Mouse (Mus musculus) limb, embryonic 14.5 days (tissue): ENCODE results near the gene Pak4. TPM values are rescaled to one million over a fixed set of nuclear protein-coding genes. Genes with fewer than 3 reads are reported as not detected.
A peak's percentile ranks its signal among the peaks of the same experiment; 100 is the strongest.

Experiments
- ATAC-seq: fragments of 200-750 bp; cut with Nextera tagmentation; 2 replicates; pipeline ENCODE4 v1.8.0; 2017; ENCODE audit warnings: low read depth, moderate number of reproducible peaks, moderate TSS enrichment; ENCODE audit not compliant: low FRiP score
- DNase-seq: peaks from one replicate; pipeline ENCODE4 v3.0.0-alpha.2; 2015; ENCODE audit warnings: low spot score
- H3K27ac ChIP-seq: fragments of 300-500 bp; sonication (generic); replicated peaks from 2 replicates; pipeline ENCODE4 v1.5.1; 2014; ENCODE audit warnings: low read depth, mild to moderate bottlenecking, low read length, moderate library complexity, mixed read lengths
- H3K27me3 ChIP-seq: fragments of 300-500 bp; sonication (generic); 2 replicates; pipeline ENCODE4 v1.6.1; 2014; ENCODE audit warnings: low read length, mixed read lengths; ENCODE audit not compliant: control insufficient read depth, insufficient read depth
- H3K36me3 ChIP-seq: fragments of 300-500 bp; sonication (generic); 2 replicates; pipeline ENCODE4 v1.6.1; 2014; ENCODE audit warnings: mild to moderate bottlenecking, low read length, moderate library complexity, mixed read lengths; ENCODE audit not compliant: control insufficient read depth, insufficient read depth
- H3K4me1 ChIP-seq: fragments of 300-500 bp; sonication (generic); 2 replicates; pipeline ENCODE4 v1.6.1; 2014; ENCODE audit warnings: antibody characterized with exemption, low read length, mixed read lengths; ENCODE audit not compliant: control insufficient read depth, insufficient read depth
- H3K4me2 ChIP-seq: fragments of 300-500 bp; sonication (generic); replicated peaks from 2 replicates; pipeline ENCODE4 v1.6.1; 2014; ENCODE audit warnings: low read depth, mild to moderate bottlenecking, low read length, moderate library complexity; ENCODE audit not compliant: severe bottlenecking
- H3K4me3 ChIP-seq: fragments of 300-500 bp; sonication (generic); replicated peaks from 2 replicates; pipeline ENCODE4 v1.5.1; 2014; ENCODE audit warnings: low read length
- H3K9ac ChIP-seq: fragments of 300-500 bp; sonication (generic); 2 replicates; pipeline ENCODE4 v1.6.1; 2014; ENCODE audit warnings: mild to moderate bottlenecking, low read depth, low read length, moderate library complexity; ENCODE audit not compliant: severe bottlenecking
- H3K9me3 ChIP-seq: fragments of 300-500 bp; sonication (generic); 2 replicates; pipeline ENCODE4 v1.6.1; 2016; ENCODE audit warnings: low read length; ENCODE audit not compliant: control insufficient read depth
- POLR2A ChIP-seq: fragments of 200-500 bp; IDR thresholded peaks from 2 replicates; pipeline ENCODE4 v1.8.0; 2012; ENCODE audit warnings: inconsistent platforms, mild to moderate bottlenecking, moderate library complexity, borderline replicate concordance; ENCODE audit not compliant: insufficient read depth, insufficient read length; ENCODE audit errors: extremely low read depth
- WGBS: fragments of 180-500 bp; shearing (Covaris S2); extraction: QIAGEN DNeasy Blood & Tissue Kit; methylation state at CpG from one replicate; pipeline ENCODE4 v1.1.7; 2014; 5-methylcytosine and 5-hydroxymethylcytosine counted together
- polyA plus RNA-seq, 2 experiments: library from polyadenylated mRNA; depleted of rRNA in 1 of 2; stranded (reverse) in 1 of 2; unstranded in 1 of 2; fragments of >200 nt; fragmentation: Nextera tagmentation in 1 of 2; extraction: Ambion mirVana in 1 of 2; gene quantifications; 2 replicates each; pipeline versions ENCODE4 v1.2.1 to v1.2.3; 2012 to 2014

Gene Pak4
- polyA plus RNA-seq, 2 experiments: 21.3 to 27.6 TPM

DNA sequence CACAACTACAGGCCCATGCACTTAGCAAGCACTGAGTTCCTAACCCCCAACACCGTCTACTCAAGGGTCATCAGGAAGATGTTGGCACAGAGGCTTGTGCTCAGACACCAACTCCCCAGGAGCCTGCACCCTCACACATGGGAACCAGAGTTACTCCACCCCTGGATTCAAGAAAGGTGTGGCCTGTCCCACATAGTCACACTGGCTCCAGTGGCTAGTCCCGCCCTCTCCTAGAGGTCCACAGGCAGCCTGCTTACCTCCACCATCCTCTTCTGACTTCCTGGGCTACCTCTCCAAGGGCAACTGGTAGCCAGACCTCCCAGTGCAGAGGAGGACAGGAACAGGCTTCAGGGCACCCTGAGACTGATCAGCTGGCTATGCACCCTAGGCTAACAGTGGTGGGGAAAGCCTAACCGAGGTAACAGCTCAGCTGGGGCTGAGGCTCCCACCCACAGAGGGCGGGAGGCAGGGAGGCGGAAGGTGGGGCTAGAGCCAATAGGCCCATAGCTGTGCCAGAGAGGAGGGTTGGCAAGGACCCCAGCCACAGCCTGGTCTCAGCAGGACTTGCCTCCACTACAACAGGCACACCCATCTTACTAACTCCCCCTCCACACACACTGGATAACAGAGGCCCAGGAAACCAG is 21.6 kb downstream of the Pak4 start:
- H3K27me3 ChIP-seq: no peaks in the 10 kb centered on the region
- no peaks in the 10 kb centered on the region for H3K9me3 ChIP-seq
- H3K36me3 ChIP-seq: no peaks in the 10 kb centered on the region
- 66% methylated on average over 5 of the region's 5 CpGs for WGBS
- ATAC-seq: no peak
- peak; percentile 32 for DNase-seq
- peak overlapping the region; percentile 16; the same call in 1 of the 2 replicates for H3K9ac ChIP-seq
- no peak overlapping the region for H3K4me2 ChIP-seq
- no peak for TF ChIP-seq POLR2A
- H3K27ac ChIP-seq: no peak overlapping the region
- H3K4me3 ChIP-seq: no peak overlapping the region
- peaks cover 17% of the 10 kb centered on the region for H3K4me1 ChIP-seq

DNA sequence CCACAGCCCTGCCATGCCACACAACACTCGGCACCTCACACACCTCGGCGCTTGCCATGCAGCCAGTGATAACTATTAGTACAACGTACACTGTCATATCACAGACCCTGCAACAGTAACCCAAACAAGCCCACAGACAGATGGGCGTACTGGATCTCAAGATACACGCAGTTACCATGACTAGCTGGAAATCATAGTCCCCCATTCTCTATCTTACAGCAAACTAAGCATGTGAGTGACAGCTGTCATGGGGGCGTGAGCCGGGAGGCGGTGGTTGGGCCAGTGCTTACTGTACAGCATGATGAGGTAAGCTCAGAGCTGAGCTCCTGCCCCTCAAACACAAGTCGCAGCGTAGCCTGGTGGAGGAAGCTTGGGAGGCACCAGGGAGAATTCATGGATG is 22.4 kb downstream of the Pak4 start:
- Histone ChIP-seq H3K36me3 (no peaks in the 10 kb centered on the region), H3K4me1 (peaks cover 25% of the 10 kb centered on the region), H3K4me2 (no peak overlapping the region), H3K4me3 (no peak overlapping the region), H3K9me3 (no peaks in the 10 kb centered on the region), H3K27ac (no peak overlapping the region), H3K9ac (no peak overlapping the region), H3K27me3 (no peaks in the 10 kb centered on the region)
- no peak for ATAC-seq
- WGBS: 87% methylated on average over 11 of the region's 11 CpGs
- DNase-seq: no peak
- TF ChIP-seq POLR2A: no peak

DNA sequence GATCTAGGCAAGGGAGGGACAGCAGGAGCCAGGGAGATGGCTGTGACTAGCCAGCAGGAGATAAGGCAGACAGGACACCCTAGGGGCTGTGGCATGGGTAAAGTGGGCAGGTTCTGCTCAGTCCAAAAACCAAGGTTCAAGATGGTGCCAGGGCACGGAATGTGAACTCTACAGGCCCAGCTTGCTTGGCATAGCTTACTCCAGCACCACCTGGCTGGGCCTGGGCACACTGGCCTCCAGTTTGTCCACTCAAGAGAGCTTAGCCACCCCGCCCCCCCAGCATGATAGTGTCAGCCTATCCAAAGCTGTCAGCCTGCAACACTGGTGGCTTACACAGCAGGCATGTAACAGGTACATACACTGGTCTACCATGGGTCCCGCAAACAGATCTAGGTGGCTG is 24.7 kb downstream of the Pak4 start:
- Histone ChIP-seq H3K4me1 (peaks cover 31% of the 10 kb centered on the region), H3K27ac (no peak overlapping the region), H3K9me3 (no peaks in the 10 kb centered on the region), H3K36me3 (peaks cover 10% of the 10 kb centered on the region), H3K4me3 (no peak overlapping the region), H3K4me2 (no peak overlapping the region), H3K9ac (no peak overlapping the region), H3K27me3 (no peaks in the 10 kb centered on the region)
- TF ChIP-seq POLR2A: no peak
- ATAC-seq (no peak), DNase-seq (no peak)
- WGBS: 90% methylated on average over 3 of the region's 3 CpGs

DNA sequence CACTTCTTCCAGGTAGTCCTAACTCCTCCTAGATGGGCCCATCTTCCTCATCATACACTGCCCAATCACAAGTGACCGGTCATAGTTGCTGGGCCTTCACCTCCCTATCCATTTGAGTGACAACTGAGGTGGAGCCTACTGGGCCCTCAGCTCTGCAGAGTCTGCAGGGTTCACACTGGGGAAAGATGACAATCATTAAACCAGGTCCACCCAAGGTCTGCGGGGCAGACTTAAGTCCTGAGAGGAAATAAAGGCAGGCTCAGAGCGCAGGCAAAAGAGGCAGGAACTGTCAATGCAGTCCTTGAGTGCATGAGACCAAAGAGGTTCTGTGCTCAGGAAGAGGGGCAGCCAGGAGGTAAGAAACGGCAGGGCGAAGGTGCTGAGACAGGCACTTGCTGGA is 25.3 kb downstream of the Pak4 start:
- 81% methylated on average over 5 of the region's 5 CpGs for WGBS
- H3K27ac ChIP-seq: no peak overlapping the region
- H3K4me1 ChIP-seq: peaks cover 30% of the 10 kb centered on the region
- H3K36me3 ChIP-seq: peaks cover 14% of the 10 kb centered on the region
- no peaks in the 10 kb centered on the region for H3K9me3 ChIP-seq
- H3K27me3 ChIP-seq: no peaks in the 10 kb centered on the region
- TF ChIP-seq POLR2A: no peak
- H3K4me2 ChIP-seq: no peak overlapping the region
- H3K9ac ChIP-seq: no peak overlapping the region
- H3K4me3 ChIP-seq: no peak overlapping the region
- DNase-seq: no peak
- no peak for ATAC-seq

DNA sequence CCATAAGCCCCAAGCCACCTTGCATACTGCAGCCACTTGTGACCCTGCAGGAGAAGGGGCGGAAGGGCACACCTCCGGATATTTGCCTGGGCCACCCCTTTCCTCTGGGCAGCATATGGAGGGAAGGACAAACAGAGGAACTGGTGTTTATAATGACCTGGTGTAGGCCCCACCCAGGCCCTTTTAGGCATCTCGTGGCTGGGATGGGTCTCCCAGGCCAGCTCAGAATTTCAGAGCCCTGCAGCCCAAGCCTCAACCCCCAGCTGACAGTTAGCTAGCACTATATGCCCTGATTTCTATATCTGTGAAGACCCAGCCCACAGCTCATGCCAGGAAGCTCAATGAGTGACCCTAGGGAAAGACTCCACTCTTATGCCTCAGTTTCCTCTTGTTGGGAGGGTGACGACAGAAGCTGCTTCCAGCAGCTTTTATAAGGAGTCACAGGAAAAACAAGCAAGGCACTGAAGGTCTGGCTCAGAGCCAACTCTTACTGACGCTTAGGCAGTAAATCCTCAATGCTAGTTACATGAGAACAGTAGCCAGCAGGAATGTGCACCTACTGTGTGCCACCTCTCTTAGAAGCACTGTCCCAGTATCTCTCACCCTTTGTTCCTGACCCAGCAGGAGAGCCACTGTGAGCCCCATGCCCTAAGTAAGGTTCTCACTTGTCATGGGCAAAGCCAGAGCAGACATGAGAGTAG is 26.9 kb downstream of the Pak4 start:
- H3K4me2 ChIP-seq: no peak overlapping the region
- H3K4me3 ChIP-seq: no peak overlapping the region
- peaks cover 30% of the 10 kb centered on the region for H3K36me3 ChIP-seq
- no peak for ATAC-seq
- 0 out of 2 replicates have a peak overlapping the region, but pooled peaks have one; percentile 26 for H3K27ac ChIP-seq
- H3K27me3 ChIP-seq: no peaks in the 10 kb centered on the region
- H3K4me1 ChIP-seq: peaks cover 16% of the 10 kb centered on the region
- H3K9ac ChIP-seq: no peak overlapping the region
- peak; percentile 66 for DNase-seq
- H3K9me3 ChIP-seq: no peaks in the 10 kb centered on the region
- TF ChIP-seq POLR2A: no peak
- 28% methylated on average over 5 of the region's 5 CpGs for WGBS
